Mouse (Mus musculus): ENCODE measurements at regions not wholly inside any gene's neighbourhood (a gene's known extent, or its start where the extent isn't known, plus 50 kb on each side); places are given as distances from the start of the nearest gene placed in this dataset.
A peak's percentile ranks its signal among the peaks of the same experiment; 100 is the strongest.

DNA sequence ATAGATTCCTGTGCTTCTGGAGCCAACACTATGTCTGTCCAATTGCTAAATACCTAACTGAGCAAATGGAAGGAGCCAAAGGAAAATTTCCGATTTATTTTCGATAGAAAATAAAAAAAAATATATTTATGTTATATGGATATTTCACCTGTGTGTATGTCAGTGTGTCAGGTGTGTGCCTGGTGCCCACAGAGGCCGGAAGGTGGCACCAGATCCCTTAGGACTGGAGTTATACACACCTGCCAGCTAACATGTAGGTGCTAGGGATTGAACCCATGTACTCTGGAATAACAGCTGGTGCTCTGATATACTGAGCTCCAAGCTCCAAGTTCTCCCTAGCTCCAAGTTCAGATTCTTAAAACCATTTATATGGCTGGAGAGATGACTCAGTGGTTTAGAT, 79.0 kb downstream of the Mfsd1 start:
- TF ChIP-seq CTCF (conservative IDR thresholded peaks at IDR 0.05 in 1 of 2, IDR thresholded peaks at IDR 0.05 in 1 of 2; ENCODE audit: low read depth in 2 of 2, low read length in 2 of 2) (peak in 1 of 2 experiments; percentile 51; a peak in 2 of 4 replicates), ETS1 (conservative IDR thresholded peaks at IDR 0.05; ENCODE audit: low read depth, low read length) (no peak), RAD21 (IDR thresholded peaks at IDR 0.05; ENCODE audit: low read depth, low read length) (peak; percentile 39), MAZ (IDR thresholded peaks at IDR 0.05; ENCODE audit: low read depth, low read length) (no peak), MEF2A (IDR thresholded peaks at IDR 0.05; ENCODE audit: borderline replicate concordance, low read depth, low read length) (no peak), POLR2A (IDR thresholded peaks at IDR 0.05; ENCODE audit: low read depth, low read length) (no peak), PAX5 (IDR thresholded peaks at IDR 0.05; ENCODE audit: low read length) (no peak), ZC3H11A (IDR thresholded peaks at IDR 0.05; ENCODE audit: low read depth, low read length) (no peak), USF1 (IDR thresholded peaks at IDR 0.05; ENCODE audit: low read depth, low read length) (no peak), ZNF384 (IDR thresholded peaks at IDR 0.05; ENCODE audit: low read depth, low read length) (no peak), UBTF (IDR thresholded peaks at IDR 0.05; ENCODE audit: low read depth, low read length) (no peak)

Data from CH12.LX (cell line).